Mouse (Mus musculus) frontal cortex, adult 2 months (tissue): ENCODE measurements at regions not wholly inside any gene's neighbourhood (a gene's known extent, or its start where the extent isn't known, plus 50 kb on each side); places are given as distances from the start of the nearest gene placed in this dataset.

Experiments
- DNase-seq, 2 experiments: peaks; one replicate each; pipeline ENCODE4 v3.0.0; 2022; ENCODE audit warnings: low spot score in 1 of 2; ENCODE audit errors: extremely low spot score in 1 of 2

DNA sequence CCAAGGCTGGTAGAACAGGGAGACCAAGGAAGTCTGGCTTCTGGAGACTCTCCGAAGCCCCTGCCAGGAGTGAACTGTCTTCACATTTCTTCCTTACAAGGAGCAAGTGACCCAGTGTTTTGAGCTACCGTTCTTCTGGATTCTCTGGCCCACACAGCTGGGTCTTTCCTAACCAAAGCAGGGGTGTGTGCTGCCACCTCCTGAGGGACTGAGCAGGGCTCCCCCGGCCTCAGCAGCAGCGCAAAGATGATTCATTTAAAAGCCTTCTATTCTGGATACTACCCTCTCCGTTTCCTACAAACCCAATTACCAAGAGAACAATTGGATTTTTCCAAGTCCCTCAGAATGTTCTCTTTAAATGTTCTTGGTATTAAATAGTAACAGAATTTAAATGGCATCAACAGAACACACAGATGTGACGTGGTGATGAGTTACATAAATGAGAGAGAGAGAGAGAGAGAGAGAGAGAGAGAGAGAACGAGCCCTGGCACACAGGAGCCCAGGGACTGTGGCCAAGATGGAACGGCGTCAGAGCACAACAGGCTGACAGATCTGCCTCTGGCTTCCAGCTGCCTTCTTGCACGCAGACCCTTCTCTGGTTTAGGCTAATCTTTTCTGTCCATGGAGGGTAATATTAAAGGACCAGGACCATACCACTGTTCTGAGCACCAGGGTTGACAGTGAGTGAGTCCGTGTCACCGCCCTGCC lies 191.6 kb downstream of the Agtpbp1 start:
- DNase-seq, result peak in 1 of 2 experiments; percentile 67

DNA sequence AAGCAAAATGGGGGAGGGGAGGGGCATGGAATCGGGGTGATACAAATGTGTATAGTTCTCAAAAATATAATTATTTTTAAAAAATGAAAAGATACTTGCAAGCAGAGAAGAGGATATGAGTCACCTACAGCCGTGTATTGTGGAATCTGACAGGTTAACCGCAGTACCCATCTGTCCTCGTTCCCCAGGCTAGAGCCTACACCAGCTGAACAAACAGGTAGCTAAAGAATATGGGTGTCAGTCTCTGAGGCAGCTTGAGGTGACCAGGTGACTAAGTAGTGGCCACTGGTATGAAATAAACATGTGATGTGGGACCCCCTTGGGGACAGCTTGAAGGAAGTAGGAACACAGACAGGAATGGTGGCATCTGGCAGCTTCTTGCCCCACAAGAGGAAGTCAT lies 192.2 kb downstream of the Agtpbp1 start:
- DNase-seq, result no peak

DNA sequence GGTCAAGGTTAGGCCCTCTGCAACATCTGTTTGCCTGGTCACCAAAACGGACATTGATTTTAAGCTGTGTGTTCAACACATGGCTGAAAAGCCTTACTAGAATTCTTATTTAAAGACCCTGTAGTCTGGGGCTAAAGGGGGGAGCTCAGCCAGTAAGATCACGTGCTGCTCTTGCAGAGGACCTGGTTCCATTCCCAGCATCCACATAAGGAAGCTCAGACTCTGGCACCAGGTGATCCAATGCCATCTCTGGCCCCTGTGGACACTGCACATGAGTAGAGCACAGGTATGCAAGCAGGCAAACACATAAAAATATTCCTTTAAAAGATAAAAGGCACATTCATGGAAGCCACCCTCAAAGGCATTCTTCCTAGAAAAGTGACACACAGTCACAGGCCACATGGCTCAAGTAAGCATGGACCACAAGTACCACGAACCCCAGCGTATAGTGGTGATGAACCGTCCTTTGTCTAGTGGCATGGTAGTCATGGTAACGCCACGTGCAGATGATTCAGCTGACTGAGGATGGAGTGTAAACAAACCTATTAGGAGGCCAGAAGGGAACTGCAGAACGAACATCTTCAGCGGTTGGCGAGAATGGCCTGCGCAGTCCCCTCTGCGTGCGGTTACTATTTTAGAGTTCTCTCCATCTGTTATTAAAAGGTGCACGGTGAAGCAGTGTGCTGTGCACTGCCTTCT lies 197.3 kb downstream of the Agtpbp1 start:
- no peak for DNase-seq

DNA sequence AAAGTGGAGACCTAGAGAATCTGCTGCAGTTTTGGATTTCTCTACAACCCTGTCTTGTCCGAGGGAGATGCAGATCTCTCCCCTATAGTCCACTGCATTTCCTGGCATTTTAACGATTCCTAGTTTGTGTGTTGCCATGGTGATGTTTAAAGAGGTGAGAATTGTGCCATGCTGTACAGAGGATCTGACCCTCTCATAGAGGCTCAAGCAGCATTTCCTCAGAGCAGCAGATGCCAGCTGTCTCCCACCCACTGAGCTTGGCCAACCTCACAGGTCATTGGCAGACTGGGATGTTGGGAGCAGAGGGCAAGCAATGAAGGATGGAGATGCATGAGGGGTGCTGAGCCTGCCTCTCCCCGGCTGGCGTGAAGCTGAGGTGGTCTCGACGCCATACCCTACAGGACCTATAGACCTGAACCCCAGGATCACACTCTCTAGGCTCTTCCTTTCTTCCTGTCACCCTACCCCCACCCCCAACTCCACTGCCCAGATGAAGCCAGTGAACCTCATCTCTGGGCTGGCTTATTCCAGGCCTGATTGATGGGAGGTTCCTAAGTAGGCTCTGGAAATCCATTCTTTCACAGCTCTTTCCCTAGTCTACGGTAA lies 198.0 kb downstream of the Agtpbp1 start:
- no peak for DNase-seq

DNA sequence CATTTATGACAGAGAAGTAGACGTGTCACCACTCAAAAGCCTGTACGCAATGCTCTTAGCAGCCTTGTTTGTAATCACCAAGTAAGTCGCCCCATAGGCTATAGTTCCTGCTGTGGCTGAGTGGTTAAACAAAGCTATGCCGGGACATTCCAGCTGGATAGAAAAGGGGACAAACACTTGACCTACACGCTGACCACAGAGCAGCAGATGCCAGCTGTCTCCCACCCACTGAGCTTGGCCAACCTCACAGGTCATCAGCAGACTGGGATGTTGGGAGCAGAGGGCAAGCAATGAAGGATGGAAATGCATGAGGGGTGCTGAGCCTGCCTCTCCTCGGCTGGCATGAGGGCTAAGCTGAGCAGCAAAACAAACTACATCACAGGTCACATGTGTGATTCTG lies 199.2 kb downstream of the Agtpbp1 start:
- no peak for DNase-seq

DNA sequence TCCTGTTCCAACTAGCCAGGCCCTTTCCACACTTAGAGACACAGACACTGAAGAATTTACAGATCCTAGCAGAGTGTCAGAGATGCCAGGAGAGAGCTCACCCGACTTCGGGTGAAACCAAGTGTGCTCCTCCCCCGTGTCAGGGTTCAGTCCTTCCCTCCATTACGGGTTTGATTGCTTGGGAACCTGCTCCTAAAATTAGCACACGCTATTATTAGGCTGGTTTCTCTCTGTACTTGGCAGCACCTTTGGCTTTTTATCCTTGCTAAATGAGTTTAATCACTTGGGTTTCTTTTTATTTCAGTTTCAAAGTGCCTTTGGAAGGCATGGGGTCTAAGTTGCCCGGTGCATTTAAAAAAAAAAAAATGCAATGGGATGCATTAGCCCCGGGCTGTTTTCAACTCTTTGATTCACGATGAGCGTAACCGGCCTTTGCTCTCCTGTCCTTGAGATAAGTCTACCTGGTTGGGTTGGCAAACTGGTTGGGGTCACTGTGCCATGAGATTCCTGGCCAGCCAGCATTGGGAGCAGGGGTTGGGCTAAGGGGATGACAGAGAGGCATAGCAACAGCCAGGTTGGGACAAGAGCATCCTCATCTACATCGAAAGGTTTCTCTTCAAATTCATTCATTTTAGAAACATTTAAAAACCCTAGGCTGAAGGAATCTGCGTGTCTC lies 214.7 kb downstream of the Agtpbp1 start:
- DNase-seq, result no peak

DNA sequence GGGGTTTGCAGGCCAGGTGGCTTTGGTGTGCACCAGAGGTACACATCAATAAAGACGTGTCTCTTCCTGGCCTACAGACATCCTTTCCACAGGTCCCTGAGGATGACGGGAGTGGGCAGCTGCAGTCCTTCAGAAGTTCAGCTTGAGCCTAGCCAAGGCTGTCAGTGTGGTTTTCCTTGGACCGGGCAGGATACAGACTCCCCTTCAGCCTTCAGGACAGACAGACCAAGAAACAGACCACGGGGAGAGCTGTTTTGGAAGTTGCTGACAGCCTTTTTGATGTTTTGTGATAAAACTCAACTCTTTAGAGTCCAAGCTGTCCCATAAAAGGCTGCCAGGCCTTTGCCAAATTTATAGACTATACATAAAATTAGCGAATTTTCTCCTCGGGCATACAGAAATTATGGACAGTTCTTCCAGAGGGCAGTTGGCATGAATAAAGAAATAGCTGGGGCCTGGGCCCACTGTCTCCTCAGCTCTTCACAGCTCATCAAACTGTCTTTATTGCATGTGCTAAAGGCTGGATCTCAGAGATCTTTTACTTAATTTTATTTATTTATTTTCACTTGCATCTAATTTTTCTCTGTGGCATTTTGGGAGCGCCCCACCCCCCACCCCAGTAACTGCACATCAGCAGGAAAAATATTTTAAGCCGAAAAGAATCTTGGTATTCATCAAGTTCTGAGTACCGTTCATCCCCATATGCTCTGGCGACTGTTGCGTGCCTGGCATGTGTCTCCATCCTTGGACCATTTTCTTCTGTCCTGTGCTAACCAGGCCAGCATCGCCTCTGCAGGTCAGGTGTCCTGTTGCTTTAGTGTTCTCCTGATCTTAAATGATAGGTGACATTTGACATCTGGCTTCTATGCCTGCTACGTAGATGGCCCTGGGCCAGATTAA lies 216.2 kb downstream of the Agtpbp1 start:
- no peak for DNase-seq

DNA sequence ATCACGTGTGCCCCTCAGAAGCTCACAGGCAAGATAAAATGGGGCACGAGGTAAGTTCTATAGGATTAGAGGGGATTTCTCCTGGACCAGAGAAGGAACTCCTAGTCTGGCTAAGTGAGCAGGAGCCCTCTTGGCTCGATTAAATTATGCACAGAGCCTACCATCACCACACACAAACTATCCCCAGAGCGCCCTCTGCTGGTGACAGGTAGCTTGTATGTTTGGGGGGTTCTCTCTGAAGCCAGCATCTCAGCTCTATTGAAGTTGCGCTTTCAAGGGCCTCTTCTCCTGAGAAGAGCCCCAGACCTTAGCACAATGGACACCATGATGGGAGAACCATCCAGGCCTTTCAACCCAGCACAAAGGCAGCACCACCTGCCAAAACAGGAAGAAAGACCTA lies 219.6 kb downstream of the Agtpbp1 start:
- DNase-seq, result peak; percentile 79 to 95

DNA sequence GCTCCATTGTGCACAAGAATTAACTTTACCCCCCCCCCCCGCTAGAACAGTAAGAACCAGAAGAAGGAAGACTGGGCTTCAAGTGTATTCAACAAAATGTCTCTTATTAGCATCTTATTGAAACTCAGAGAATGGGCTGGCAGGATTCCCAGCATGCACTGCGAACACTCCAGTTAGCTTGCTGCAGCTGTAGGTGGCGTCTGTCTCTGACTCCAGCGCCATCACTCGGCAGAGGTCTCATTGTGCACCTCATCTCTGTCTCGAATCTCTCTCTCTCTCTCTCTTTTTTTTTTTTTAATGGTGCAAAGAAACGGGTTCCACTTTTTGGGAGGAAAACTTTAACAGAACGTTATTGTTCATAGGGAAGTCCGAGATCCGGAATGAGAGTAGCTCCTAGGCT lies 221.6 kb downstream of the Agtpbp1 start:
- DNase-seq, result peak in 1 of 2 experiments; percentile 12

DNA sequence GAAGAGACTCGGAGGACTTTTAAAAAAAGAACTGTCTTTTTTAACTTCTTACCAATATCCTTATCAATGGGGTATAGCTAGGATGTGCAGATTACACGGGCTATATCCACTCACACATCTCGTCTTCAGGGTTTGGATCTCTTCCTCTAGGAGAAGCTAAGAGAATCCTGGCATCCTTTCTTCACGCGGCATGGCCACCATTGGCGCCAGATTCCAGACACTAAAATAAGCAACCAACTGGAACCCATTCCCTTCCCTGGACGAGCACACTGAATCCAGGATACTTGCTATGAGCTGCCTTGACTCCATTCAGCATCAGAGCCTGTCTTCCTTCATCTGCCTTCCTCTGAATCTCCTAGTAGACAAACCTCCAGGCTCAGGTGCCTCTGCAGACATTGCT lies 223.7 kb downstream of the Agtpbp1 start:
- DNase-seq, result no peak

DNA sequence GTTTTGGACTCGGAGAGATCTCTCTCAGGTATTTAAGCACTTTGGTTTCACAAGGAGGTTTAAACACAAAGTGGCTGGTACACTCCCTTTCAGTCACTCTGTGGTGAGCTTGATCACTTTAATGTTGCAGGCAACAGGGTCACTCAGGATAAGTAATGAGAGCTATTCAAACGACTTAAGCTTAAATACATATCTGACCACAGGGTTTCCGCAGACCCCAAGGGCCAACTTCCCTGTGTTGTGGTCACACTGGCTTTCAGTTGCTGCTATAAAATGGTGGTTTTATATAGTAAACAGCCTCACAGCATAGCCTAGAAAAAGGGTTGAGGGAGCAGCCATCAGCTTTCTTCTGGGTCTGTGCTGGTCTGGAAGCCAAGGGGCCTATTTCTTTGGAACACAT lies 225.0 kb downstream of the Agtpbp1 start:
- DNase-seq, result no peak

DNA sequence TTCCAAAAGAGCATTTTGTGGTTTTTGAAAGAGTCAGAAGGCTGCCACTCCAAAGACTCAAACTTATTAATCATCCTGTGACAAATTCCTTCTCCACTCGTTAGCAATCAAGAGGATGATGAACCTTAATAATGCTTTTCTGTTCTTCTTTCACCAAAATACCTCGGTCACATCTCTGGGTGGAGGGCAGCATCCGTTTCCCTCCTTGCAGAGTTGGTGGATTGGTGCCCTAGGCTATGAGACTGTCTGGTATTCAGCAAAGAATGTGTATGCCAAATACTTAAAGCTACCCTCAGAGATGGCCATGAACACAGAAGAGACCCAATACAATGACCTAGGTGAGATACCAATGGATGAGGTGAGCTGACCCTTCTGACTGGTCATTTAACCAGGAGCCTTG lies 226.6 kb downstream of the Agtpbp1 start:
- DNase-seq, result no peak

DNA sequence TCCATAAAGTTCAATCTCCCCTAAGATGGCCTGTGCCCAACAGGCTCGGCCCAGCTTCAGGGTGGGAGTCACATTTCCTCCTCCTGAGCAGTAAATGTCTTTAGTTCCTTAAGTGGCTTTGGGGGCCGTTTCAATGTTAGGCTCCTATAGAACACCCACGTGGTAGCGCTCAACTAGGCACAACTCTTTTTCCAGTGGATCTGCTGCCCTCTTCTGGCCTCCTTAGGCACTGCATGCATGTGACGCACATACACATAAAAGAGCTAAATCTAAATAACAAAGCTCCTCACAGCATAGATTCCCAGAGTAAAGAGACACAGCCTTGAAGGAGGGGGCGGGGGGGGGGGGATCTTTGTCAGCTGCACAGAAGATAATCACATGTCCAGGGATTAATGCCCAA lies 233.6 kb downstream of the Agtpbp1 start:
- no peak for DNase-seq

DNA sequence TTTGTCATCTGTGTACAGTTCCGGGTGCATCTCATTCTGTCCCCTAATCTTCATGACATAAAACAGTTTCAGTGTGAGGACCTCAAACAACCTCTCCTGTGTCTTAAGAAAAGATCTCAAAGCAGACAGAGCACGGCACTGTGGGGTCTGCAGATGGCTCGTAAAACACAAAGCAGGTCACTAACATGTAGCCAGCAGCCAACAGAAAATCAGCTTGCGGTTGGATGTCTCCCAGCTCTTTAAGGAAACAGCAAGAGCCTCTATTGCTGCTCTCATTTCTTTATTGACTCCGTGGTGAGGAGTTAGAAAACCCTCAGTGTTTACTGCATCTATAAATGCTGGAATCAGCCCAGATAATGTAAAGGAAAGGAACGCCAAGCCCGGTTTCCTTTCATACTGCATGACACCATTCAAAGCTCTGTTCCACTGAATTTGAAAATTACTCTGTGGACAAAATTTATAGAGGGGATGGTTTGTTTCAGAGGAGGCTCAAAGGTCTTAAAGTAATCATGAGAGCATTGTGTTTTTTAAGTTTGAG lies 234.3 kb downstream of the Agtpbp1 start:
- no peak for DNase-seq

DNA sequence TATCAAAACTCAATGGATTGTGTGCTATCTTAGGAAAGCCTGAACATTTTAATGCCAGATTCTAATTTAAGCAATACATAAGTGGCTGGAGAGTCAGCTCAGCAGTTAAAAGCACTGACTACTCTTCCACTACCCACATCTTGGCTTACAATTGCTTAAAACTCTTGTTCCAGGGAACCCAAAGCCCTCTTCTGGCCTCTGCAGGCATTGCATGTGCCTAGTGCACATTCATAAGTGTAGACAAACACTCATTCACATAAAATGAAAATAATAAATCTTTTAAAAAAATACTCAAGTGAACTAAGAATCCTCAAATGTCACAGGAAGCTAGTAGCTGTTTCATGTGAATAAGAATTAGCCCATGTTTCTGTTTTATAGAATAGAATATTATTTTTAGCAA lies 236.5 kb downstream of the Agtpbp1 start:
- no peak for DNase-seq

DNA sequence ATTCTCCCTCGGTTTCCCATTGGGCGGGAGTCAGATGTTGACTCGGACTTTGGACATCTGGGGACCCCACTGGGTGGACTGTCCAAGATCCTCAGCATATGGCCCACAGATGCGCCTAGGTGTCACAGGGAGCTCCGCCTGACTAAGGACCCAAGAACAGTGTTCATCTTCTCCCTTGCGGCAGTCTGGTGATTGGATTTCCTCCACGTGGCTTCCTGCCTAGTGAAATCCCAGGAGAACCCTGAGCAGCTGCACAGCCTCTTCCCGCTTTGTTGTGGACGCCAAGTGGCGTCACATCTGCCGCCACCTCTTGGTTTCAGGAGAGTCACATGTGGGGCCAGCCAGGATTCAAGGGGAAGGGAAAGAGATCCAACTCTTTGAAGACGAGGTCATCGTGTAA lies 243.2 kb downstream of the Agtpbp1 start:
- DNase-seq, result no peak

DNA sequence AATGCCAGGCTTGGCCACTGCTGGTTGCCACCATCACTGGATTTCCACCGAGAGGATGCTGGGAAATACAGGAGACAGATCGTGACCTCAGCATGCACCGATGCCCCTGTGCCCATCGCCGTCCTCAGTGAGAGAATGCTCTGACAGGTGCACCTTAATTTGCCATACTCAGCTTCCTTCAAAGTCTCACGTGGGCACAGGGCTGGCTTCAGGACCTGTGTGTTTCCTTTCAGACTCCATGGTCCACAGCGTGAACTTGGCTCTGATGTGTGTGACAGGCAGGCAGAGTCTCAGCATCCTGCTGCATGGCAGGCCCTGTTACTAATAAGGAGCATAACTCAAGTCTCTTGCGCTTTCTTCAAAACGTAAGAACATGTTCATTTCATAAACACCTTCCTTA lies 246.6 kb downstream of the Agtpbp1 start:
- no peak for DNase-seq

DNA sequence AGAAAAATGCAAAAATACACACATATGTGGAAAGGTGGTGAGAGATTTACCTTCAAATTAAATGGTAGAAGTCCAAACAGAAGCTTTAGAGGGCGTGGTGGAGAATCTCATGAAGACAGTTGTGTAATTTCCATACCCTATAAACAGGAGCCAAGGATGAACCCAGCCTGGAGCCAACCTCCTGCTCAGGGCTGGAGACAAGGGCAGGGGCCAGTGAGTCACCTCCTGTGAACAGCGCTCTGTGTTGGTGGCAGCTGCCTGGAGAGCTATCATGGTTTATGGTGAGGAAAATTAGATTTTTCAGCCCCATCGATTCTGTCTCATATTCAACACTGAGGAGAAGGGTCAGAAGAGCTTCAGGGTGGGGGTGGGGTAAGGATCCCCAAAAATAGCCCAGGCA lies 261.1 kb downstream of the Agtpbp1 start:
- no peak for DNase-seq

DNA sequence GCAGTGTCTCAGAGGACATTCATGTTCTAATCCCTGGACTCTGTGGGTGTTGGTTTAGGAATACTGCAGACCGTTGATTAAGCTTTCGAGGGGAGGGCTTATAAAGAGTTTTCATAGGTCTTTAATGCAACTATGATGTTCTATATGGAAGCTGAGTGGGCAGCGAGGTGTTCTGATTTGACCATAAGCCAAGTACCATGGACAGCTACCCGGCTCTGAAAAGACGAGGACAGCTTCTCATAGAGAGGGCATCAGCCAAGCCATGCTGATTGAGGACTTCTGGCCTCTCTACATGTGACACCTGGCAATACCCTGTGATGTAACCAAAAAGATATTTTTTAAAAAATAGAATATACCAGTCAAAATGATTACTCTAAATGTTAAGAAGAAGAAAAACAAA lies 261.6 kb downstream of the Agtpbp1 start:
- no peak for DNase-seq

DNA sequence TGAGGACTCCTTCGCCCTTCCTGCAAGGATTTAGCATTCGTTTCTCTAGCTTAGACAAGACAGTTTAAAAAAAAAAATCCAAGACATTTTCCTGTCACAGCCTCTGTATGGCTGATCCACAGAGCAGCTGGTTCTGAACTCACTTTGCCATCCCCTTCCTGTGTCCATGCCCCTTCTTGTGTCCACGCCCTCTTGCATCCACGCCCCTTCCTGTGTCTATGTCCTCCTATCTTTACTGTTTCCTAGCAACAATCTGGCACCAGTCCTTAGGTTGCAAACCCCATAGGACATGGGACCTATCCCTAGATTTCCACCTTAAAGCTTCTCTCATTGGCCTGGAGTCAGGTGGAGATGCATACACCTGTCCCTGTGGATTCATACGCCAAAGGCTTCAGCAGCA lies 264.8 kb downstream of the Agtpbp1 start:
- DNase-seq, result no peak
